Mouse (Mus musculus): Measurements from ENCODE around the gene Mosmo.
"Not testable (repeated sequence)": the region's sequence is repeated elsewhere in the genome, so short reads cannot be mapped to it uniquely, and the experiment has no call there.

Gene Mosmo

DNA sequence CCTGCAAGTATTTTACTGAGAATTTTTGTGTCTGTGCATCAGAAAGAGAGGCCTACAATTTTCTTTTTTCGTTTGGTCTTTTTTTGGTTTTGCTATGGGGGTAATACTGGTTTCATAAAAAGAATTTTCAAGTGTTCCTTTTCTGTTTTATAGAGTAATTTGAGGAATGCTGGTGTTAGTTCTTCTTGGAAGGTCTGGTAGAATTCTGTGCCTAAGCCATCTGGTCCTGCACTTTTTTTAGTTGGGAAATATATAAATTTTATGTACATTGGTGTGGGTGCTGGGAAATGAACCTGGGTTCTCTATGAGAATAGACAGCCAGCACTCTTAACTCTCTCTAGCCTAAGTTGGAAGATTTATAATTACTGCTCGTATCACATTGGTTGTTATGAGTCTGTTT lies 34.7 kb downstream of the Mosmo start:
- no peak for DNase-seq

DNA sequence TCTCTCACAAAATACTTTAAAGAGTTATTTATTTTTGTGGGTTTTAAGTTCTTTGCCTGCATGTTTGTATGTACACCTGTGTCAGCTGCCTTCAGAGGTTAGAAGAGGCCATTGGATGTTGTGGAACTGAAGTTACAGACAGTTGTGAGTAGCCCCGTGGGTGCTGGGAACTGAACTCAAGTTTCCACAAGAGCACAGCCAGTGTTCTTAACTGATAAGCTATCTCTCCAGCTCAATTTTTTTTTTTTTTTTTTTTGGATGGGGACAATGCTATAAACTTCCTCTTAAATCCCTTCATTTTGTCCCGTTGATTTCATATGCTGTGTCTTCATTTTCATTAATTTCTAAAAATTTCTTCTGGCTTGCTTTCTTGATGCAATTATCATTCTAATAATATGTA lies 35.8 kb downstream of the Mosmo start:
- DNase-seq = no peak

DNA sequence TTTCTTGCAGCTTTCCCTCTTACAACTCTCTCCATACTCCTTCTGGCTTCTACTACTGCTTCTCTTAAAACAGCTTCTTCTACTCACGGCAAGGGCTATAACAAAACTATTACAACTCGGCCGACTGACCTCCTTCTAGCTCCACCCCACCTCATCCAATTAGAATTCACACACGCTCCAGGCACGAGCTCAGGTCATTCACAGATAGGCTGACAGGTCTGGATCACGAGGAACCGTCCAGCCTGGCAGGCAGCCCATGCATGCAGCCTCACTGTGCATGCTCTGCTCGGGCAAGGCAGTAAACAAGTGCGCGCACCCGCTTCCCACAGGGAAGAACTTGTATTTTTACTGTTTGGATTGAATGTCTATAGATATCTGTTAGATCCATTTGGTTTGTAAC lies 36.5 kb downstream of the Mosmo start:
- not testable (repeated sequence) for DNase-seq

DNA sequence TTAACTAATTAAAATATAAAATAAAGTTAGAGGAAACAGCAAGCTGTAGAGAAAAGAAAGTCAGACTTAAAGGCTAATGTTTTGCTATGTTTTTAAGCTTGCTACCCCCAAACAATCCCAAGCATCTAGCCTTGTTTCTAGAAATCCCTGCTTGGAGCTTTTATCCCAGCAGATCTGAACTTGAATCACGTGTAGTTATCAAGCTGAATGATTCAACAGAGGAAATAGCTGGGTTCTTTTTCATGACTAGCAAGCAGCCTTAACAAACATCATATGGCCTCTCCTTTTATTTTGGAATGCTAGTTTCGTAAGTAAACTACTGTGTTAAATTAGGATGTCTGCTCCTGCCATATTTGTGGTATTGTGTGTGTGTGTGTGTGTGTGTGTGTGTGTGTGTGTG lies 39.8 kb downstream of the Mosmo start:
- DNase-seq = no peak

DNA sequence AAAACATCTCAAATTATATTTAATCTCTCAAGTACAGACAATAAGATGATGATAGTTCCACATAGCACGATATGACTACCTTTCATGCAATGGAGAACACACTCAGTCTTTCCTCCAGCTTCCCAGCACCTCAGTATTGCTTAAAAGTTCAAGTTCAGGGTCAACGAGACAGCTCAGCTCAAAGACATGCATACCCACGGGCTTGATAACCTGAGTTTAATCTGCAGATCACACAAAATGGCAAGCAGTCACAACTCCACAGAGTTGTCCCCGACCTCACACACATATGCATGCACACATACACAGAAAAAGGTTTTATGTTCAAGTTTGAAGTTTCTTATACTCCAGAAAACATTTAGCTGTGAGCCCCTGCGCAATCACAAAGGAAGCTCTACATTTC lies 43.6 kb downstream of the Mosmo start:
- DNase-seq = no peak

DNA sequence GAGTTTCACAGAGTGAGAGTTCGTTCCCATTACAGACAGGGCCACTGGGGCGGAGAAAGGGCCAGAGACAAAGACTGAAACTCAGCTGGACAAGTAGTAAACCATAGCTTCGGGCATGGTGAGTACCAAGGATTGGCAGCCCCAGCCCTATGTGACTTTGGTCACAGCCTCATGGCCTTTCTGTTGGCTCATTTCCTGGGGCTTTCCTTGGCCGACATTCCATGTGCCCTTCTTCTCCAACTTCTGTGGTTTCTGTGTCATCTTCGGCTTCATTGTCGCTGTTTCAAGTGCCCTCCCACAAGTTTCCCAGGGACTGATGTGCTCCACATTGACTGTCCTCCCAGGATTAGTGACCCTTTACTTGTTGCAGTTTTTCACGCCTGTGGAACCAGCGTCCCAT lies 44.0 kb downstream of the Mosmo start:
- DNase-seq = no peak

DNA sequence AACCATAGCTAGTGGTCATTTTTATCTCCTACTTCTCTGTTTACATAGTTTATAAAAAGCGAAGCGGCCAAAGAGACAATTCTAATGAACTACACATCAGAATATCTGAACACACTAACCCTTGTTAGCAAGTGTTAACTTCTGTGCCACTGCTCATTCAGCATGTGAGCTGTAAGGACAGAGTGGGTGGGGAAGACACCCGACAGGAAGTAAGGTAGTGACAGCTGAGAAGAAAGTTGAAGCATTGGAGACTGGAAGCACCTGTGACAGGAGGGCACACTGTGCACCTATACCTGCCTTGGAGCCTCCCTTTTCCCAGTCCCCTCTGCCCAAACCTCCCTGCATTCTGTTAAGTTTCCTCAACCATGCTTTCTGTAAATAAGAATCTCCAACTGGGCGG lies 44.6 kb downstream of the Mosmo start:
- DNase-seq = no peak

DNA sequence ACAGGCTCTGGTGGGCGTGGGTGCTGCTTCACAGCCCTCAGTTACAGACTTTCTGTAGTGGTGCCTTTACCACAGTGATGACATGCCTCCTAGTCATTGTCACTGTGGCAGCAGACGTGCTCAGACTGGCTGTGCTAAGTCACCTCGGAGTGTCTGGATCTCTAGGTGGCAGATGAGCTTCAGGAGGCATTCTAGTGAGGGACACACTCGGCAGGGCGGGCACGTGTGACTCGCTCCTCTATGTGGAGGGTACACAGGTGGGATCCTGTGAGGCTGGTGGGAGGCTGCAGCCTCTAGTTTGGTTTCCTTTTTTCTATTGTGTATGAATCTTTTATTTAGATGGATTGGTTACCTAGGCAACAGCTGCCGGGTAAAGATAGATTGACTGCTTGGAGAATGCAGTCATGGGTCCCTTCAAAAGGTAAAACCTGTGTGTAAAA lies 45.4 kb downstream of the Mosmo start:
- DNase-seq = peak; percentile 9

DNA sequence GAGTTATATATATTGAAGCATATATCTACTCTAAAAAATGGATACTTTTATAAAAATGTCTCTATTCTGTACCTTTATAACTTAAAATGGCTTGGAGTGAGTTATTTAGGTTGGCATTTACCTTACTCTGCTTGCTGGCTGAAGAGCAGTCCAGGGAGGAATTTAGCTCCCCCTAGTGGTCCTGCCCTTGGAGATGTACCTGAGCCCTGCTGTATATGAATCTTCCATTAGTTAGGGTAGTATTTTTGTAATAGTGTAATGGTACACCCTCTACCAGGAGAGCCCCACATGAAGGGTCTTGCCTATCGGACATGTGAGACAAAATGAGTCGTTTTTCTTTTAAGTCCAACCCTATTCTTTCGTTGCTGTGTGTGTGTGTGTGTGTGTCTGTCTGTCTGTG lies 50.2 kb downstream of the Mosmo start:
- peak; percentile 36 for DNase-seq

DNA sequence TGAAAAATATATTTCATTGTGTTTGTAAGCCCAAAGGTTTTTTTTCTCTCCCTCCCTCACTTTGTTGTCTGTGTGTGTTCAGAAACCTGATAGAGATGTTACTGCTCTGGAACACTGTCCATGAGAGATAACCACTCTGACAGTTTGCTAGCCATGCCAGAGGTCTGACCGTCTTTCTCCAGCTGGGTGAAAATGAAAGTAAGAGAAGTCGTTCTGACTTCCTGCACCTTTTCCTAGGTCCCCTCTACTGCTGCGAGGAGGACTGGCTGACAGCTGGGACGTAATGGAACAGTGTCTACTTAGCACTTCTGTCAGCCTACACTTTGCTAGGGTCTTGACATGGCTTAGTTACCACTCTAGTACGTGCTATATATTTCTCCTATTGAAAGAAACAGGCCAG lies 52.2 kb downstream of the Mosmo start:
- no peak for DNase-seq

DNA sequence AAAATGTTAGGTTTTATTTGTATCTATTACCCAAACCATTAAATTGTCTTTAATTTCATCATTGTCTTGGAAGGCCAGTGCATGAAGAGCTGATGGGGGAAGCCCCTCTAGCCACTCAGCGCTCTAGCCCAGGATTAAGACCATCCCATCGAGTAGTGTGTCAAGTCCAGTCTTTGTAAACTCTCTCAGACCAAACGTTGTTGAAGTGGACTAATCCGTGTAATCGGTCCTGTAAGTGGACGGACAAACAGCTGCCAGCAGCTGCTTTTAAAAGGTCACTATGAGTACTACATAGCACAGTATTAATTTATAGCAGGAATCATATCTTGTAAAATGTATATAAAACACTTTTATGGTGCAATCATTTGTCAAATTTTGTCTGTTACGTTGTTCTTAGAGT lies 55.5 kb downstream of the Mosmo start:
- DNase-seq = no peak

DNA sequence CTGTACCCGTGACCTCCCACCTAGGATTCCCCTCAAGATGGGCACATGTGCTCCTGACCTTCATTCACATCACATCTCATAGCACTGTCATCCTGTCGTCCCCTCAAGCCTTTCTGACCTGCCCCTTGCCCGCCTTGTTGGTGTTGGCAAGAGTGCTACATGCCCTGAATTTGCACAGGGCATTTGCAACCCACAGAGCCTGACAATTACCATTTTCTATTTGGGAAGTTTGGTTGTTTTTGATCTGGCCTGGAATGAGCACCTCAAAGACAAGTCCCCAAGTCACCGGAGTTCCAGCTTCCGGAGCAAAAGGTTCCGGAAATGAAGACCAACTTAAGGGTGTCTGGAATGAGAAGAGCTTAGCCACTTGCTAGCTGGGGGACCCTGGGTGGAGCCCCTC lies 61.6 kb downstream of the Mosmo start, which contains the start of gene Vwa3a:
Gene Vwa3a (plus strand): TSS at position 301 of the 400 bp plus-strand sequence.
- no peak for DNase-seq

DNA sequence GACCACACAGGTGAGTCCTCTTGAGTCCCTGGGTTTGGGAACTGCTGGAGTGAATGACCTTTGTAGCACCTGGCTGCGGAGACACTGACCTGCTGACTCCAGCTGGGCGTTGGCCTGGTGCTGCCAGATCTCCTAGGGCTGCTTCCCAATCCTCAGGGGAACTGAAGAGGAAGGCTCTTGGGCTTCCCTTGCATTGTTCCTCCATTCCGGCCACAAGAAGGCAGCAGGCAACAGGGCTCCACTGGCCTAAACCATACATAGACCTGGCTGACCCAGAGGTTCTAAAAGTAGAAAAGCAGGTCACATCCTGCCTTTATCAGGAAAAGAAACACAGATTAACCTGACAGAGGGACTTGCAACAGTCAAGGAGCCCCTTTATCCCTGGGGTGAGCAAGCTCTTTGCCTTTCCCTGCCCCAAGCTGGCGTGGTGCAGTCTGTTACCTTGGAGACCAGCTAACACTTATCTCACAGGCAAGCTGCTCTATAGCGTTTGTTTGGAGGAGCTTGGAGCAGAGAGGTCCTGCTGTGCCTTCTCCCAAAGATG lies 62.2 kb downstream of the Mosmo start:
- peak; percentile 47 for DNase-seq

DNA sequence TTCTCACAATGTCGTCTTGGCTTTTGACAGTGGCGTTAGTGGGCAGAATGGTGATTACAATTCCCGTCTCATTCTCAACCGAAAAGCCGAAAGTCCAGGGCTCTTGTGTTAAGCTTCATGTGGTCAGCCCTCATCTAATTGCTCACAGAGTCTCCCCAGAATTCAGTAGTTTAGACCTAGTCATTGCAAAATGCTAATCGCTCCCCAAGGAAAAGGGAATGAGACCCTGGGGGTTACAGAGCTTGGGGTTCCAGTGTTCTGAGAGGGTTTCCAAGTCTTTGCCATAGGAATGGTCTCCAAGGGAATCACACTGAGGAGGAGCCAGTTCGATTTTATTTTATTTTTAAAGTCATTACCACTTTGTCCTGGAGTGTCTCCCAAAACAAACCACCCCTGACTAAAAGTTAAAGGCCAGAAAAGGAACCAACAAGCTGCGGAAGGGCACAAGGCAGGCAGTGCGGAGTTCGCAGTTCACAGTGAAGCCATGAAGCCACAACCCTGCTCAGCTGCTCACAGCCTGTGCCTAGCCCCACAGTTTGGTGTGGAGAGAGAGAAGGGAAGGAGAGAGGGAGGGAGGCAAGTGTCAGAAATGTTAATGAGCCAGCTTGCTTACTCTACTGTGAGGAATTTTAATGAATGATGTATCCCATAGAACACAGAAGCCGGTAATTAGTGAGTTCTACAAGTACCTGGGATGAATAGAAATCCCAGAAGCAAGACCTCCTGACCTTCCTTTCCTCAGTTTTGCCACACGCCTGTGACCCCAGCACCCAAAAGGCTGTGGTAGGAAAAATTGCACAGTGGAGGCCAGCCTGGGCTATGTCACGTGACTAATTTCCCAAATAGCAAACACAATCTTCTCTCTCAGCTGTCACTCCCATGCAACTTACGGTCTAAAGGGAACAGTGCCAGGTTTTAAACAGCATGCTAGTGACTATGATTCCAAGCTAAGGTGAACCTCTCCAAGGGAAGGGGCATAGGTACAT lies 66.2 kb downstream of the Mosmo start:
- DNase-seq = peak; percentile 36

DNA sequence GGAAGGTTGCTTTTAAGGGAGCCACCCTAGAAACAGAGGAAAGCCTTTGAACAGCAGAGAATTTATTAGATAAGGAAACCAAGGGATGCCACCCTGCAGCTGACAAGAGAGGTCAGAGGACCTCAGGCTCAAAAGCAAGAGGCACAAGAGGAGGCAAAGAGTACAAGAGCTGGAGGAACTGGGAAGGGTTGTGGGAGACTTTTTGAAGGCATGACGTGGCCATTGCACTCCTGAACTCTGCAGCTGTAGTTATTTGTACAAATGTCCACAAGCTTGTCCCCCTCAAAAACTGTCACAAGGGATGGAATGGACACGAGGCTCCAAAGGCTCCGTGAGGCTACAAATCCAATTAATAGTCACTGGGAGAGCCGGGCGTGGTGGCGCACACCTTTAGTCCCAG lies 67.2 kb downstream of the Mosmo start:
- DNase-seq = no peak

DNA sequence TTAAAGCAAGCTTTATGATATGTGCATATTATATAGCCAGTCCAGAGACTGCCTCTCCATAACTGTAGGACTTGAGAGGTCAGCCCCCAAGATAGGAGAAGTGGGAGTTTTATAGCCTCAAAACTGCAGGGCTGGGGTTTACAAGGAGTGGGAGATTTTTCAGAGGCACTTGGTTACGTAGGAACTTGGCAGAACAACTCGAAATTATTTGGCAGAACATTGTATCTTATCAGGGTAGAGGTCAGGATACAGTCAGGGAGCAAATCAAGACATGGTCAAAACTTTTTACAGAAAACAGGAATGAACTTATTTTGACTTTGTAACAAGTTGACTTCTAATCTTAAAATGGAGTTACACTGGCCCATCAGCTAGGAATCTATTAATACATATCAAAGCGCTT lies 68.6 kb downstream of the Mosmo start:
- no peak for DNase-seq

DNA sequence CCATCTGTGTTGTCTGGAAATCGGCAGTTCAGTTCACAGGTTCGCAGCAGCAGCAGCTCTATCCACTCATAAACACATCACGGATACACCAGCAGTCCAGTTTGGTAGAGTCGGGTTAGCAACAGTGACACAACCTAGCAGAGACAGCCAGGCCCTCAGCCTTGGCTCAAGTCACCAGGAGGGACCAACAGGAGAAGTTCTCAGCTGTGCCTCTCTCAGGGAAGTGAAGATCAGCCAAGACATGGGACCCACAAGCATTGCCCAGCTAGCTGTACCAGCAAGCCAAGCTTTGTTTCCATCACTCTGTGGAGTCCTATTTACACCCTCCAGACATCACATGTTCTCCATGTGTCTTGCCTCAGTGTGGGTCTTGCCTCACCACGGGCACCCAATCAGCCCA lies 69.4 kb downstream of the Mosmo start:
- no peak for DNase-seq

DNA sequence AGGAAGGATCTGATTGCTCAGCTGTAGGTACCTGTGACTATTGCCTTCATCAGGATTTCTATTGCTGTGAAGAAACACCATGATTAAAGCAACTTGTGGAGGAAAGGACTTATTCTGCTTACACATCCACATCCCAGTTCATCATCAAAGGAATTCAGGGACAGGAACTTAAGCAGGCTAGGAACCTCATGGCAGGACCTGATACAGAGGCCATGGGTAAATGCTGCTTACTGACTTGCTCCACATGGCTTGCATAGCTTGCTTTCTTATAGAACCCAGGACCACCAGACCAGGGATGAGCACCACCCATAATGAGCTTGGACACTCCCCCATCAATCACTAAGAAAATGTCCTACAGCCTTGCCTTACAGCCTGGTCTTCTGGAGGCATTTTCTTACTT lies 71.1 kb downstream of the Mosmo start:
- DNase-seq = no peak

DNA sequence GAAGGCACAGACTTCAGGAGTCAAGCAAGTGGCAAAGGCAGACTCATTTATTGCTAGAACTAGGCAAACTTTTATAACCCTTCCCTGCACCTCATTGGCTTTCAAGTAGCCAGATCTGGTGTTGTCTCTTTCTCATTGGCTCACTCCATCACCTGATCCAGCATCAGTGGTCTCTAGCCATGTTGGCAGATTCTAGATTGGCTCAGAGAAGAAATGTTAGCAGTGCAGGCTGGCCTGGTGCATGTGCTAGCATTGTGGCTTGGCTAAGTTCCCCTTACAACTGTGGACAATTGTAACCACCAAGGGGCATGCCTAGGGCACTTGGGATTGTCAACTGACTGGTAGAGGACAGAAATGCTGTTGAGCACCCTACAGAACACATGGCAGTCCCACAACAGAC lies 73.9 kb downstream of the Mosmo start:
- DNase-seq = no peak

DNA sequence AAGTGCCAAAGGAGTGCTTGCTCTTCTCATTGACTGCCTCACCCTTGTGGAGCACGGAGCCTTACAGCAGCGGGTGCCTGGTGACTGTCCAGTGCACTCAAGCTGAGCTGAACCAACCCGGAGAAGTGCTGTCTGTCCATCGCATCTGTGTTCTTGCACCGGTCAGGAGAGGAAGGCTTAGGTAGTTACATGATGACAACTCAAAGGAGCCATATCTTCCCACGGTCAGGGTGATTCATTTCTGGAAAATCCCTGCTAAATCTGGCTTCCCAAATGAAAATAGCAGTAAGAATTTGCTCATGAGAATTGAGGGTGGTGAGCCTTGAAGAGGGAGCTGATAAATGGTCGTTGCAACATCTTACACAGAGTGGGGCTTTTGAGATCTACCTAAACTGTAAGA lies 74.5 kb downstream of the Mosmo start:
- no peak for DNase-seq

DNA sequence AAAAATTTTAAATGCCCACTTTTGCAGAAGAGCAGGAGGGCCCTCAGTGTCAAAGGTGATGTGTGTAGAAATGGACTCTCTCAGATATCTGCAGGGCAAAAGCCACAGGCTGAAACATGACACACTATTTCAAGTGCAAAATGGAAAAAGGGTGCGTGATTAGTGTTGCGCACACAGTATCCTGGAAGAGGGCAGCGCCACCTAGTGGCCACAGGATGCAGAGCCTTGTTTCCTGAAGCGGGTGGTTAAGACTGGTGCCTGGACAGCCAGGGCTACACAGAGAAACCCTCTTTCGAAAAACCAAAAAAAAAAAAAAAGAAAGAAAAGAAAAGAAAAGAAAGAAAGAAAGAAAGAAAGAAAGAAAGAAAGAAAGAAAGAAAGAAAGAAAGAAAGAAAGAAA lies 77.3 kb downstream of the Mosmo start:
- DNase-seq = peak; percentile 86

DNA sequence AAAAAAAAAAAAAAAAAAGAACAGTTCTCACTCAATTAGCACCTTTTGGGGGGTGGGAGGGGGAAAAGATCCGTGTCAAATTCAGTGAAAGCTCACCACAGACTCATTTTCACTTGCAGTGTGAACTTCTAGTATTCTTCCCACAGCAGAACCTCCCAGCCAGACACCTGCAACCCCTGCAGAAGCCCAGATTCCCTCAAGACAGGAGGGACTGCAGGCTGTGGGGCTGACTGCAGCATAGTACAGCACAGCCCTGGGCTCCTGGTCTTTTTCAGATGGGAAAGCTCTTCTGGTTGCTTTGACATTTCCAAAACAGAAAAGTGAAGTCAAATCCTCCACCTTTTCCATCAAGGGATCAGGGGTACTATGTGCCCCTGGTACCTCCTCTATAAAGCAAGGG lies 90.0 kb downstream of the Mosmo start:
- DNase-seq = no peak

DNA sequence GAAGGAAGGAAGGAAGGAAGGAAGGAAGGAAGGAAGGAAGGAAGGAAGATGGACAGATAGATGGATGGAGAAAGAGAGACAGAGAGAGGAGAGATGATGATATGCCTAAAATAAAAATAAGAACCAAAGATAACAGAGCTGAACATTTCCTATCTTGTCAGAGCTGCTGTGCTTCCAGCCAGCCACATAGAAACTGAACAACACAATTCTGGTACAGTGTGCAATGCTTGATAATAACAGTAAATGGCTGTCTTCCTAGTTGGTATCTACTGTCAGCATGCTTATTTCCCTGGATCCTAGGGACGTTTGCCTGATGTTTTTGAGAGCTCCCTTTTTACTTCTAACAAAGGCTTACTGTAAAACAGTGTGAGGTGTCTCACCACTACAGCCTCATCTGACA lies 94.0 kb downstream of the Mosmo start:
- DNase-seq = no peak

DNA sequence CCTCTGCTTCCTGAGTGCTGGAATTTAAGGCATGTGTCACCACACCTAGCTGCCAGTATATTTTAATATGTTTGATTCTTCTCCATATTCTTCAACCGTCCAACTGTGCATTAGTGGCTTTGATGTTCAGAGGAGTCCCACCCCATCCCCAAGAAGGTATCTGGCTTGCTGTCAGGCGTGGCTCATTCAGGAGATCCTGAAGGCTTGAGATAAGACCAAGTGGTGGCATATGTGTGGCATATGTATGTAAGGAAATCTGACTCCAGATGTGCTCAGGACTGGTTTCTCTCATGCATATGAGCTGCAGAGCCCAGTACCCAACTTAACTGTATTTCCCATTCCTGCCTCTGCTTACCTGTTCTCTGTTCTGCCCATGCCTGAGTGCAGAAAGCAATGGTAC lies 100.6 kb downstream of the Mosmo start:
- no peak for DNase-seq

Data from retina, postnatal 1 day (tissue).